Mouse (Mus musculus) C2C12 (cell line): ENCODE results near the gene Nmnat3. TPM values are rescaled to one million over a fixed set of nuclear protein-coding genes. Genes with fewer than 3 reads are reported as not detected.

Experiments
- H3K27me3 ChIP-seq: one replicate; pipeline ENCODE4 v1.6.1; 2011; ENCODE audit not compliant: control insufficient read depth, insufficient read depth, insufficient read length
- H3K36me3 ChIP-seq: one replicate; pipeline ENCODE4 v1.6.1; 2011; ENCODE audit not compliant: control insufficient read depth, insufficient read depth
- H3K4me3 ChIP-seq: one replicate; pipeline ENCODE4 v1.5.1; 2011; ENCODE audit warnings: mild to moderate bottlenecking, control low read depth; ENCODE audit not compliant: poor library complexity, insufficient read depth, severe bottlenecking
- H3K79me2 ChIP-seq: one replicate; pipeline ENCODE4 v1.6.1; 2011; ENCODE audit not compliant: control insufficient read depth, insufficient read depth
- H3K79me3 ChIP-seq: one replicate; pipeline ENCODE4 v1.6.1; 2011; ENCODE audit warnings: low read depth, control low read depth
- H3ac ChIP-seq: one replicate; pipeline ENCODE3; 2011; ENCODE audit warnings: low read depth; ENCODE audit not compliant: control insufficient read depth, insufficient read length
- CEBPB ChIP-seq: IDR thresholded peaks from one replicate; pipeline ENCODE4 v1.6.1; 2011; ENCODE audit warnings: low read depth, mild to moderate bottlenecking, control low read depth, moderate library complexity
- CTCF ChIP-seq: IDR thresholded peaks from one replicate; pipeline ENCODE4 v1.5.1; 2011; ENCODE audit not compliant: control insufficient read depth, insufficient read depth, insufficient read length
- FOSL1 ChIP-seq: IDR thresholded peaks from one replicate; pipeline ENCODE4 v1.8.0; 2011; ENCODE audit warnings: mild to moderate bottlenecking, low read length; ENCODE audit not compliant: poor library complexity, insufficient read depth, severe bottlenecking
- MAX ChIP-seq: IDR thresholded peaks from one replicate; pipeline ENCODE4 v1.6.1; 2011; ENCODE audit warnings: mild to moderate bottlenecking, control low read depth
- MYOD1 ChIP-seq: IDR thresholded peaks from one replicate; pipeline ENCODE4 v1.6.1; 2011; ENCODE audit warnings: low read depth; ENCODE audit not compliant: control insufficient read depth, insufficient read length
- MYOG ChIP-seq: IDR thresholded peaks from one replicate; pipeline ENCODE4 v1.6.1; 2011; ENCODE audit not compliant: control insufficient read depth, insufficient read length; ENCODE audit errors: extremely low read depth
- USF1 ChIP-seq: IDR thresholded peaks from one replicate; pipeline ENCODE4 v1.6.1; 2011; ENCODE audit warnings: low read depth, mild to moderate bottlenecking, control low read depth, moderate library complexity
- polyA plus RNA-seq: library from polyadenylated mRNA; unstranded; fragments of >200 nt; fragmentation: generic; extraction: Trizol; gene quantifications from one replicate; pipeline ENCODE4 v1.2.1, GENCODE M21; 2012; ENCODE audit warnings: missing spikeins

The Nmnat3 gene
- polyA plus RNA-seq, 1 experiment: 0.34 TPM

DNA sequence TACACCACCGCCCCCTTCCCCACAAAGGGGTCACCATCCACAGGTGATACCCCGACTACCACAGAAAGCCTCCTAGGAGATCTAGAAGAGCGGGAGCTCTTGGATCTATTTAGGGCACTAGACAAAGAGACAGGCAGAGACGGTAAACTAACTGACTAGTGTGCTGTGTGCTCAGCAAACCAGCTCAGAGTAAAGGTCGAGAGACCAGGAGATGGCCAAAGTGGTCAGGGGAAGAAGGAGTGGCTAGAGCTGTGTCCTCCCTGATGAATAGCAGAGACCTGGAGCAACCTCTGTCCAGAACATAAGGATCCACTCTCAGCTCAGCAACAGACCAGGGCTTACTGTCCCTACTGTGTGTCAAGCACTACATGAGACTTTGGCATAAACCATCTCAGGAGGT, 135.4 kb downstream of the Nmnat3 start, which contains the start of gene Rbp1:
Gene Rbp1 (plus strand): TSS at position 306 of the 400 bp plus-strand sequence.
- Histone ChIP-seq H3K27me3 (no peaks in the 10 kb centered on the region), H3K79me3 (no peaks in the 10 kb centered on the region), H3K4me3 (no peak within 1 kb of the TSS), H3K36me3 (no peaks in the 10 kb centered on the region), H3ac (no peak within 1 kb of the TSS), H3K79me2 (no peaks in the 10 kb centered on the region)
- no peak for TF ChIP-seq MYOG
- TF ChIP-seq CEBPB: no peak
- TF ChIP-seq USF1: no peak
- no peak for TF ChIP-seq MAX
- no peak for TF ChIP-seq FOSL1
- TF ChIP-seq CTCF: no peak
- TF ChIP-seq MYOD1: no peak

DNA sequence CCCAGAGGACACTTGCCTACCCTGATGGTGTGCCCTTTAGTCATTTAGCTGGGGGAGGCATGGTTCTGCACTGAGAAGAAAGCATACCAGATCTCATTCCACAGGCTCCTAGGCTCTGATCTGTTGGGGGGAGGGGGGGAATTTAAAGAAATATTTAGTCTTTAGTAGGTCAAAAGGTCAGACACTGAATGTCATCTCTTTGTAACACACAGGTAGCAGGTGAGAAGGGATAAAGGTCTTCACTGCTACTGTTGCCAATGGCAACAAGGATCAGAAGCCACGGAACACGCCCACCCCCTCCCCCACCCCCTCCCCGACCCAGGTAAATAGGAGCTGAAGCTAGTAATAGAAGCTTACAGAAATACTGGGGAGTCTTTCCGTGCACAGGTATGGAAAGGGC, 136.5 kb downstream of the Nmnat3 start:
- no peaks in the 10 kb centered on the region for H3K27me3 ChIP-seq
- TF ChIP-seq MYOD1 (no peak), MAX (no peak), CTCF (no peak), MYOG (no peak), FOSL1 (no peak), CEBPB (no peak), USF1 (no peak)
- H3K79me3 ChIP-seq: no peaks in the 10 kb centered on the region
- no peak overlapping the region for H3K4me3 ChIP-seq
- no peaks in the 10 kb centered on the region for H3K36me3 ChIP-seq
- no peaks in the 10 kb centered on the region for H3K79me2 ChIP-seq
- no peak overlapping the region for H3ac ChIP-seq

DNA sequence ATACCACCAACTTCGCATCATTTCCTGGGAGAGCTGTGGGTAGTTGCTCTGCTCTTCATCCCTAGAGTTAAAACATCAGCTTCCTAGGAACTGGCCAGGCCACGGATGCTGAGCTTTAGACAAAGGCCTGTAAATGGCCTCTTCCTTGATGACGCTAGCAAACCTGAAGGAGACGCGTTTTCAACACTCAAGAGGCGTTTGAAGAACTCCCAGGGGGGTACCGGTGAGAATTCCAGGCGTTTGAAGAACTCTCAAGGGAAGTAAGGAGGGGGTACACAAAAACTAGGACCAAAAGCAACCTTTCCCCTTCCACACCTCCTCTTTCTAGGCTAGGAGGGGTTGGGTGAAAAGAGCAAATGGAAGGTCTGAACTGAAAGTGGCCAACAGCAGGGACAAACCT, 137.1 kb downstream of the Nmnat3 start:
- H3ac ChIP-seq: no peak overlapping the region
- no peaks in the 10 kb centered on the region for H3K27me3 ChIP-seq
- H3K36me3 ChIP-seq: no peaks in the 10 kb centered on the region
- H3K4me3 ChIP-seq: no peak overlapping the region
- no peaks in the 10 kb centered on the region for H3K79me3 ChIP-seq
- no peaks in the 10 kb centered on the region for H3K79me2 ChIP-seq
- TF ChIP-seq CTCF: no peak
- no peak for TF ChIP-seq FOSL1
- TF ChIP-seq USF1: no peak
- TF ChIP-seq MAX: no peak
- TF ChIP-seq CEBPB: no peak
- no peak for TF ChIP-seq MYOD1
- no peak for TF ChIP-seq MYOG

DNA sequence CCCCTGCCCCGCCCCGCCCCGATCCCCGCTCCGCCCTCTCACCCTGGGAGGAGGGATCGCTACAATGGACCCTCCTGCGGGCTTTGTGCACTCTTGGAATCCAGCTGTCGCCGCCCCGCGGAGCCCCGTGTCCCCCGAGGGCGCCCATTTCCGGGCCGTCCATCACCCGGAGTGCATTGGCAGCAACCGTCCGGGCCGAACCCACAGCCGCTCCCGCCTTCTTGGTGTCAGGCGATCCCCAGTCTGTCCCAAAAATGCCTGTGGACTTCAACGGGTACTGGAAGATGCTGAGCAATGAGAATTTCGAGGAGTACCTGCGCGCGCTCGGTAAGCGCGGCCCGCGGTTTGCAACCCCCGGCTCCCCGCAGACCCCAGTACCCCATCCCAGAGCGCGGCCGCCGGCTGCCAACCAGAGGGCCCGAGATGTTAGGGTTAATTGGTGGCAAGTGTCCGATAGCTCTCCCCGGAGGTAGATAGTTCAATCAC, 137.5 kb downstream of the Nmnat3 start:
- TF ChIP-seq CEBPB (no peak), FOSL1 (no peak), MAX (no peak), CTCF (no peak), USF1 (no peak), MYOD1 (no peak), MYOG (no peak)
- no peaks in the 10 kb centered on the region for H3K79me3 ChIP-seq
- H3K4me3 ChIP-seq: no peak overlapping the region
- no peak overlapping the region for H3ac ChIP-seq
- no peaks in the 10 kb centered on the region for H3K36me3 ChIP-seq
- H3K79me2 ChIP-seq: no peaks in the 10 kb centered on the region
- no peaks in the 10 kb centered on the region for H3K27me3 ChIP-seq

DNA sequence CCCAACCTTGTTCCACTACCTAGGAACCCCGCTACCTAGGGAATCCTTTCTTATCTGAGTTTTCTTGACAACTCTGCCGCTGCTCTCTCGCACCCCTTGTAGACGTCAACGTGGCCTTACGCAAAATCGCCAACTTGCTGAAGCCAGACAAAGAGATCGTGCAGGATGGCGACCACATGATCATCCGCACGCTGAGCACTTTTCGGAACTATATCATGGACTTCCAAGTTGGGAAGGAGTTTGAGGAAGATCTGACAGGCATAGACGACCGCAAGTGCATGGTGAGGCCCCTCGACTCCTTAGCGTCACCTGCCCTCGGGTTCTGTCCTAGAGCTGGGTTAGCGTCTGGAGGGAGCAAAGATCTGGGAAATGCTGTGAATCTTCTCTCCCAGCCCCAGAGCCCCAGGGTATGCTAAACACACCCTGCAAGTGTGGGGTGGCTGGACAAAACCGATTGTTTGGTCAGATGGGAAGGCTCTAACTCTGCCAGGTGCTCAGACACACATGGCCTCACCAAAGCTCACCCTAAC, 138.2 kb downstream of the Nmnat3 start:
- no peak for TF ChIP-seq MYOD1
- no peak for TF ChIP-seq CEBPB
- TF ChIP-seq CTCF: no peak
- no peaks in the 10 kb centered on the region for H3K27me3 ChIP-seq
- H3K79me2 ChIP-seq: no peaks in the 10 kb centered on the region
- no peak overlapping the region for H3ac ChIP-seq
- no peaks in the 10 kb centered on the region for H3K79me3 ChIP-seq
- no peak overlapping the region for H3K4me3 ChIP-seq
- H3K36me3 ChIP-seq: no peaks in the 10 kb centered on the region

DNA sequence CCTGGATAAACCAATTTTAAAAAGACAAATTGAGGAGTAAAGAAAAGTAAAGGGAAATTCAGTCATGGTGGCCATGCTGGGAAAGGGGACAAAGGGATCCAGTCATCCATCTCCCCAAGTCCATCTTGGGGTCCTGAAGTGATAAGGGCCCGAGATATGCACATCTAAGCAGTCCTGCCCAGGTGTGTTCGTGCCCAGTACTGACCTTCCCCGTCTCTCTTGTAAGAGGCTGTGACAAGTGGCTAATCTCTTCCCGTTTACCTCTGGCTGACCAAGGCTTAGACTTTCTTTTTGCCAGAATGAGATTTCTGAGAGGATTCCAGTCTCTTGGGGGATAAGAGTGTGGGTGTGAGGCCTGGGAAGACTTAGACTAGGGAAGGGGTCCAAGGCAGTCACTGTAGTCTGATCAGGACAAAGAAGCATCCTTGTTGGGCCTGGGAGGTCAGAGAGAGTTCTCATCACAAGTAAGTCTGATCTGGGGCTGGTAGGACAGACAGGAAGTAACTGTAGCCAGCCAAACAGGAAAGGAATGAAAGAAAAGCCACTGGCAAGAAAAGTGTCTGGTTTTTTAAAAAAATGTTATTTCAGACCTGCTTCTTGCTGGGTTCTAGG, 140.8 kb downstream of the Nmnat3 start:
- no peak for TF ChIP-seq CEBPB
- no peak for TF ChIP-seq MAX
- TF ChIP-seq FOSL1: no peak
- no peak for TF ChIP-seq CTCF
- no peak for TF ChIP-seq MYOD1
- no peak for TF ChIP-seq USF1
- no peak for TF ChIP-seq MYOG
- Histone ChIP-seq H3K79me3 (no peaks in the 10 kb centered on the region), H3K4me3 (no peak overlapping the region), H3K79me2 (no peaks in the 10 kb centered on the region), H3K27me3 (no peaks in the 10 kb centered on the region), H3K36me3 (no peaks in the 10 kb centered on the region), H3ac (no peak overlapping the region)
